Mouse (Mus musculus): ENCODE measurements around the gene Rrbp1.

The Rrbp1 gene

GRCm38 (mm10) chr2:143953944-143954343 lies 57.1 kb downstream of the Rrbp1 start:
- DNase-seq = no peak

- no peak for DNase-seq
These were observed 59.3 kb downstream of the Rrbp1 start for GRCm38 (mm10) chr2:143951546-143952315.

- DNase-seq = no peak
These were observed 60.0 kb downstream of the Rrbp1 start for GRCm38 (mm10) chr2:143951028-143951420.

GRCm38 (mm10) chr2:143950290-143951027 lies 60.6 kb downstream of the Rrbp1 start:
- DNase-seq = no peak

- no peak for DNase-seq
These were observed 61.8 kb downstream of the Rrbp1 start for GRCm38 (mm10) chr2:143949217-143949616.

GRCm38 (mm10) chr2:143948416-143948815 lies 62.6 kb downstream of the Rrbp1 start:
- DNase-seq = no peak

- DNase-seq = no peak
These were observed 63.1 kb downstream of the Rrbp1 start for GRCm38 (mm10) chr2:143947981-143948380.

- DNase-seq = no peak
These were observed 64.7 kb downstream of the Rrbp1 start for GRCm38 (mm10) chr2:143946399-143946798.

GRCm38 (mm10) chr2:143945466-143946075 lies 65.5 kb downstream of the Rrbp1 start:
- DNase-seq = peak; percentile 46 to 50

- DNase-seq = no peak
These were observed 66.3 kb downstream of the Rrbp1 start for GRCm38 (mm10) chr2:143944796-143945195.

GRCm38 (mm10) chr2:143940406-143940805 lies 70.7 kb downstream of the Rrbp1 start:
- no peak for DNase-seq

GRCm38 (mm10) chr2:143937861-143938260 lies 73.2 kb downstream of the Rrbp1 start:
- DNase-seq = no peak

GRCm38 (mm10) chr2:143934439-143934838 lies 76.6 kb downstream of the Rrbp1 start:
- DNase-seq = no peak

GRCm38 (mm10) chr2:143933516-143933915 lies 77.5 kb downstream of the Rrbp1 start:
- DNase-seq = no peak

- no peak for DNase-seq
These were observed 78.7 kb downstream of the Rrbp1 start for GRCm38 (mm10) chr2:143932340-143932873.

GRCm38 (mm10) chr2:143929607-143930311 lies 81.3 kb downstream of the Rrbp1 start:
- DNase-seq = no peak

GRCm38 (mm10) chr2:143925826-143926225 lies 85.2 kb downstream of the Rrbp1 start:
- no peak for DNase-seq

GRCm38 (mm10) chr2:143924085-143924484 lies 87.0 kb downstream of the Rrbp1 start:
- no peak for DNase-seq

- DNase-seq = no peak
These were observed 92.1 kb downstream of the Rrbp1 start for GRCm38 (mm10) chr2:143918831-143919502.

GRCm38 (mm10) chr2:143917622-143918021 lies 93.4 kb downstream of the Rrbp1 start:
- no peak for DNase-seq

GRCm38 (mm10) chr2:143916229-143916628 lies 94.8 kb downstream of the Rrbp1 start:
- DNase-seq = peak; percentile 5 to 8

- no peak for DNase-seq
These were observed 95.4 kb downstream of the Rrbp1 start for GRCm38 (mm10) chr2:143915600-143916135.

Data from B cell, adult 2 months (primary cell).